Mouse (Mus musculus) midbrain, embryonic 11.5 days (tissue): ENCODE data around the gene Col4a3. TPM values are rescaled to one million over a fixed set of nuclear protein-coding genes. Genes with fewer than 3 reads are reported as not detected.

Experiments
- ATAC-seq: fragments of 200-750 bp; cut with Nextera tagmentation; 2 replicates; pipeline ENCODE4 v1.8.0; 2017; ENCODE audit warnings: moderate TSS enrichment, moderate library complexity; ENCODE audit not compliant: low FRiP score
- DNase-seq: peaks from one replicate; pipeline ENCODE4 v3.0.0; 2015; ENCODE audit warnings: low spot score; ENCODE audit errors: missing footprints
- H3K27ac ChIP-seq: fragments of 300-500 bp; sonication (generic); 2 replicates; pipeline ENCODE4 v1.5.1; 2014; ENCODE audit warnings: low read depth, low read length
- H3K27me3 ChIP-seq: fragments of 300-500 bp; sonication (generic); 2 replicates; pipeline ENCODE4 v1.6.1; 2014; ENCODE audit warnings: mild to moderate bottlenecking, low read length, moderate library complexity, mixed read lengths; ENCODE audit not compliant: control insufficient read depth, insufficient read depth
- H3K36me3 ChIP-seq: fragments of 300-500 bp; sonication (generic); 2 replicates; pipeline ENCODE4 v1.6.1; 2014; ENCODE audit warnings: mild to moderate bottlenecking, low read length, moderate library complexity, mixed read lengths; ENCODE audit not compliant: control insufficient read depth, insufficient read depth
- H3K4me1 ChIP-seq: fragments of 300-500 bp; sonication (generic); 2 replicates; pipeline ENCODE4 v1.6.1; 2014; ENCODE audit warnings: low read length; ENCODE audit not compliant: control insufficient read depth, insufficient read depth
- H3K4me2 ChIP-seq: fragments of 300-500 bp; sonication (generic); 2 replicates; pipeline ENCODE4 v1.6.1; 2014; ENCODE audit warnings: mild to moderate bottlenecking, moderate library complexity
- H3K4me3 ChIP-seq: fragments of 300-500 bp; sonication (generic); 2 replicates; pipeline ENCODE4 v1.5.1; 2014; ENCODE audit warnings: low read depth, low read length
- H3K9ac ChIP-seq: fragments of 300-500 bp; sonication (generic); 2 replicates; pipeline ENCODE4 v1.6.1; 2014; ENCODE audit warnings: low read length
- H3K9me3 ChIP-seq: fragments of 300-500 bp; sonication (generic); 2 replicates; pipeline ENCODE4 v1.6.1; 2016; ENCODE audit warnings: low read length; ENCODE audit not compliant: control insufficient read depth
- WGBS: fragments of 180-500 bp; shearing (Covaris S2); extraction: QIAGEN DNeasy Blood & Tissue Kit; methylation state at CpG from one replicate; pipeline ENCODE4 v1.1.7; 2014; 5-methylcytosine and 5-hydroxymethylcytosine counted together
- polyA plus RNA-seq: library from polyadenylated mRNA; unstranded; fragments of >200 nt; fragmentation: Nextera tagmentation; extraction: Ambion mirVana; gene quantifications from 2 replicates; pipeline ENCODE4 v1.2.1, GENCODE M21; 2014

The Col4a3 gene
- polyA plus RNA-seq, 1 experiment from 2014 or later = 0.10 TPM

DNA sequence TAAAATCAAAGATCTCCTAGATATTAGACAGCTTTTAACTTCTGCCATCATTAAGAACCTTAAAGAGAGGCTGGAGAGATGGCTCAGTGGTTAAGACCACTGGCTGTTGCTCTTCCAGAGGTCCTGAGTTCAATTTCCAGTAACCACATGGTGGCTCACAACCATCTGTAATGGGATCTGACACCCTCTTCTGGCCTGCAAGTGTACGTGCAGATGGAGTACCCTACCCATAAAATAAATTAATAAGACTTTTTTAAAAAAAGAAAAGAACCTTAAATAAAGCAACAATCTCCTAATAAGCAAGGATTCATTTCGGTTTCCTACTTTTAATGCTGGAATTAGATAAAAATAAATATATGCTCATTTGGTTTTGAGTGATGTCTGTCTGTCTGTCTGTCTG lies 51.7 kb downstream of the Col4a3 start:
- Histone ChIP-seq H3K27me3 (no peaks in the 10 kb centered on the region), H3K4me2 (no peak overlapping the region), H3K36me3 (no peaks in the 10 kb centered on the region), H3K27ac (no peak overlapping the region), H3K4me3 (no peak overlapping the region), H3K9me3 (no peaks in the 10 kb centered on the region), H3K4me1 (no peaks in the 10 kb centered on the region), H3K9ac (no peak overlapping the region)
- DNase-seq (no peak), ATAC-seq (no peak)
- WGBS = 88% methylated on average over 2 of the region's 2 CpGs

- Histone ChIP-seq H3K4me1 (no peaks in the 10 kb centered on the region), H3K27me3 (no peaks in the 10 kb centered on the region), H3K9ac (no peak overlapping the region), H3K4me3 (peak overlapping the region; percentile 1; the same call in 1 of the 2 replicates), H3K9me3 (no peaks in the 10 kb centered on the region), H3K27ac (no peak overlapping the region), H3K36me3 (no peaks in the 10 kb centered on the region), H3K4me2 (peak overlapping the region; percentile 35)
- WGBS = 42% methylated on average over 18 of the region's 18 CpGs
- peak; percentile 55; the same call in 1 of the 2 replicates for ATAC-seq
- peak; percentile 98 for DNase-seq
Observed at GRCm38 (mm10) chr1:82641316-82641987, 54.7 kb downstream of the Col4a3 start.

DNA sequence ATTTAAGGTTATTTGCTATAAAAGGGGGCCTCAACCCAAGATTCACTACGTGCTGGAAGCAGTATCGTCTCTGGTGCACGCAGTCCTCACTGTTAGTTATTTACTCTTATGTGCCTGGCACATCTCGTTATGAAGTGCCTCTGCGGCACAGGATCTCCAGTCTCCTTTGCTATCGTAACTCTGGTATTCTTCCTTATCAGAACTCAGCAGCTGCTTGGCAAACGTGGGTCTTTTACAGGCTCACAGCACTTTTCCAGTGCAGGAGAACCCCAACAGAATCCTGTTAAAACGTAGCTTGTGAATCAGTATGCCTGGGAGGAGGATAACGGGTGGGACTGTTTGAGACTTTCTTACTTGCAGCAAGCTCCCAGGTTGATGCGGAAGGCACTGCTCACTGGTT lies 61.3 kb downstream of the Col4a3 start:
- WGBS = 74% methylated on average over 10 of the region's 10 CpGs
- ATAC-seq (no peak), DNase-seq (no peak)
- Histone ChIP-seq H3K4me1 (no peaks in the 10 kb centered on the region), H3K4me3 (no peak overlapping the region), H3K9me3 (no peaks in the 10 kb centered on the region), H3K27me3 (no peaks in the 10 kb centered on the region), H3K9ac (no peak overlapping the region), H3K27ac (no peak overlapping the region), H3K4me2 (no peak overlapping the region), H3K36me3 (no peaks in the 10 kb centered on the region)

GRCm38 (mm10) chr1:82650868-82651267 lies 64.1 kb downstream of the Col4a3 start:
- ATAC-seq (no peak), DNase-seq (no peak)
- WGBS = 90% methylated on average over 4 of the region's 4 CpGs
- Histone ChIP-seq H3K4me3 (no peak overlapping the region), H3K4me1 (no peaks in the 10 kb centered on the region), H3K36me3 (no peaks in the 10 kb centered on the region), H3K9ac (no peak overlapping the region), H3K27ac (no peak overlapping the region), H3K27me3 (no peaks in the 10 kb centered on the region), H3K4me2 (no peak overlapping the region), H3K9me3 (no peaks in the 10 kb centered on the region)

GRCm38 (mm10) chr1:82654046-82654445 lies 67.3 kb downstream of the Col4a3 start:
- H3K9ac ChIP-seq = no peak overlapping the region
- no peak overlapping the region for H3K27ac ChIP-seq
- H3K4me3 ChIP-seq = no peak overlapping the region
- H3K9me3 ChIP-seq = no peaks in the 10 kb centered on the region
- no peaks in the 10 kb centered on the region for H3K27me3 ChIP-seq
- H3K4me2 ChIP-seq = no peak overlapping the region
- DNase-seq (no peak), ATAC-seq (no peak)
- no peaks in the 10 kb centered on the region for H3K36me3 ChIP-seq
- no peaks in the 10 kb centered on the region for H3K4me1 ChIP-seq
- 42% methylated on average over 7 of the region's 7 CpGs for WGBS

- no peaks in the 10 kb centered on the region for H3K27me3 ChIP-seq
- no peaks in the 10 kb centered on the region for H3K4me1 ChIP-seq
- H3K4me3 ChIP-seq = no peak overlapping the region
- no peak overlapping the region for H3K4me2 ChIP-seq
- H3K9me3 ChIP-seq = no peaks in the 10 kb centered on the region
- 86% methylated on average over 3 of the region's 3 CpGs for WGBS
- DNase-seq = no peak
- H3K36me3 ChIP-seq = no peaks in the 10 kb centered on the region
- no peak overlapping the region for H3K27ac ChIP-seq
- H3K9ac ChIP-seq = no peak overlapping the region
- ATAC-seq = no peak
Observed at GRCm38 (mm10) chr1:82656452-82656851, 69.7 kb downstream of the Col4a3 start.

DNA sequence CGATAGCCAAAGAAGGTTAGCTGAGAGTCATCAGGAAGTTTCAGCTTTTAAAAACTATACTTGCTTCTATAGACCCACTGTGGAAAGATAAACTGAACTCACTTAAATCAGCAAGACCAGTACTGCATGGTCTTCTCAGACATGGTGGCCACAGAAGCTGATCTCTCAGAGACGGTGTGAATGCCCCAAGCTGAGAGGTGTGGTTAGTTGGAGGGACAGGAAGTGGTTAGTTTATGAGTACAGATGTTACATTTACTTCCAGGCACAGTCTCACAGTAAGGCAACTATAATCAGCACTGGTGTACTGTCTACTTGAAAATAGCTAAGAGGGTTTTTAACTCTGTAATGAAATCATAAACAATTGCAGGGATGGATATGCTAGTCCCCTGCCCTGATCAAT lies 75.5 kb downstream of the Col4a3 start:
- Histone ChIP-seq H3K4me2 (no peak overlapping the region), H3K4me3 (no peak overlapping the region), H3K4me1 (no peaks in the 10 kb centered on the region; the same call in 1 of the 2 replicates), H3K9ac (no peak overlapping the region), H3K27ac (no peak overlapping the region), H3K9me3 (no peaks in the 10 kb centered on the region), H3K27me3 (no peaks in the 10 kb centered on the region), H3K36me3 (no peaks in the 10 kb centered on the region)
- DNase-seq (no peak), ATAC-seq (no peak)
- 85% methylated on average over 2 of the region's 2 CpGs for WGBS

DNA sequence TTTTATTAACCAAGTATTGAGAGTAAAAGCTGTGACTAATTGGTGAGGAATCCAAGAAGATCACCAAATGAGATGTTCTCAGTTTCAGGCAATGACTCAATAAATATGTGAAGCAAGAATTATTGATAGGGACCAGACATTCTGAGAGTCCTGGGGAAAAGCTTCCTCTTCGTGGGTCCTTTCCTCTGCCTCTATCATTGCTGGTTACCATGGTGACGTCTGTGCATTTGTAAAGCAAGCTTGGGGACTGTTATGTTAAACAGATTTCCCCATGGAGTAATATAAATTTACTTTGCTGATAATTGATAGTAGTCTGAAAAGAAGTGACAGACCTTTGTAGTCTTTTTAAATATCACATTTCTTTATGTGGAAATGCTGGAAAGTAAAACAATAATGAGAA lies 76.8 kb downstream of the Col4a3 start:
- H3K27me3 ChIP-seq = no peaks in the 10 kb centered on the region
- no peak for DNase-seq
- no peaks in the 10 kb centered on the region; the same call in 1 of the 2 replicates for H3K4me1 ChIP-seq
- H3K9ac ChIP-seq = no peak overlapping the region
- H3K4me3 ChIP-seq = no peak overlapping the region
- no peaks in the 10 kb centered on the region for H3K36me3 ChIP-seq
- H3K9me3 ChIP-seq = no peaks in the 10 kb centered on the region
- peak; percentile 79; the same call in 1 of the 2 replicates for ATAC-seq
- WGBS = 19% methylated on average over 2 of the region's 2 CpGs
- no peak overlapping the region for H3K4me2 ChIP-seq
- H3K27ac ChIP-seq = no peak overlapping the region

DNA sequence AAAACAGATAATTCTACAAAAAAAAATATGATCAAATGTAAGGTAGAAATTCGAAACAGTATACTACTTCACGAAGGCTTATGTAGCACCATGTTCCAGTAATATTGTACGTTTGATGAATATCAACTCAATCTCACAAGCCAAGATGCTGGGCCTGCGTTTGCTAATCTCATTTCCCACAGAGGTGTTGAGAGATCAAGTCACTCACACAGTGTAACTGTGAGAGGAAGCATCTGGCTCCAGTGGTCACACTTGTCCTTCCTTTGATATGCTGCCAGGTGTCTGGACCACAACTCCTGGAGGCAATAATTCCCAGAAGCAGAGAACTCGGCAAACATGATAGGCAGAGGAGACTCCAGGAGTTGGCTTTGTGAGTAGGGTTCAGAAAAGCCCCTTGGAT lies 99.6 kb downstream of the Col4a3 start:
- Histone ChIP-seq H3K36me3 (no peaks in the 10 kb centered on the region), H3K4me3 (no peak overlapping the region), H3K27me3 (no peaks in the 10 kb centered on the region), H3K4me1 (no peaks in the 10 kb centered on the region), H3K27ac (no peak overlapping the region), H3K9me3 (no peaks in the 10 kb centered on the region), H3K9ac (no peak overlapping the region), H3K4me2 (no peak overlapping the region)
- no peak for ATAC-seq
- no peak for DNase-seq
- 84% methylated on average over 5 of the region's 5 CpGs for WGBS
